Mouse (Mus musculus): ENCODE results near the gene Ctcf. TPM values are rescaled to one million over a fixed set of nuclear protein-coding genes. Genes with fewer than 3 reads are reported as not detected.

Gene Ctcf
- polyA plus RNA-seq, 1 experiment from 2014 or later = 102 TPM

- Histone ChIP-seq H3K4me3 (no peak overlapping the region), H3K36me3 (peaks cover 21% of the 10 kb centered on the region), H3K4me1 (replicated peaks) (peaks cover 9% of the 10 kb centered on the region), H3K9me3 (peaks cover 5% of the 10 kb centered on the region; the same call in 1 of the 2 replicates), H3K27ac (no peak overlapping the region), H3K27me3 (ENCODE audit: insufficient read depth, poor library complexity, severe bottlenecking) (no peaks in the 10 kb centered on the region)
- WGBS = 66% methylated on average over 14 of the region's 14 CpGs
- DNase-seq (ENCODE audit: low spot score) = no peak
Measured at GRCm38 (mm10) chr8:105688242-105688752, 51.9 kb downstream of the Ctcf start.

- Histone ChIP-seq H3K27me3 (ENCODE audit: insufficient read depth, poor library complexity, severe bottlenecking) (peaks cover 5% of the 10 kb centered on the region), H3K4me1 (replicated peaks) (peaks cover 17% of the 10 kb centered on the region), H3K36me3 (peaks cover 10% of the 10 kb centered on the region), H3K27ac (no peak overlapping the region), H3K9me3 (peaks cover 5% of the 10 kb centered on the region; the same call in 1 of the 2 replicates), H3K4me3 (no peak overlapping the region)
- DNase-seq (ENCODE audit: low spot score) = no peak
- WGBS = 59% methylated on average over 35 of the region's 35 CpGs
Measured at GRCm38 (mm10) chr8:105689256-105689982, 53.1 kb downstream of the Ctcf start.

GRCm38 (mm10) chr8:105689983-105690360 lies 53.6 kb downstream of the Ctcf start:
- Histone ChIP-seq H3K27me3 (ENCODE audit: insufficient read depth, poor library complexity, severe bottlenecking) (peaks cover 11% of the 10 kb centered on the region), H3K27ac (no peak overlapping the region), H3K4me3 (no peak overlapping the region), H3K4me1 (replicated peaks) (peaks cover 23% of the 10 kb centered on the region), H3K36me3 (peaks cover 7% of the 10 kb centered on the region; the same call in 1 of the 2 replicates), H3K9me3 (peaks cover 5% of the 10 kb centered on the region; the same call in 1 of the 2 replicates)
- 91% methylated on average over 9 of the region's 9 CpGs for WGBS
- no peak for DNase-seq (ENCODE audit: low spot score)

- no peak for DNase-seq (ENCODE audit: low spot score)
- 82% methylated on average over 14 of the region's 14 CpGs for WGBS
Measured at GRCm38 (mm10) chr8:105690978-105691377, 54.6 kb downstream of the Ctcf start.

GRCm38 (mm10) chr8:105692449-105693182 lies 56.2 kb downstream of the Ctcf start:
- DNase-seq (ENCODE audit: low spot score) = no peak
- Histone ChIP-seq H3K4me3 (no peak overlapping the region), H3K9me3 (peaks cover 5% of the 10 kb centered on the region; the same call in 1 of the 2 replicates), H3K36me3 (peaks cover 27% of the 10 kb centered on the region), H3K4me1 (replicated peaks) (peaks cover 17% of the 10 kb centered on the region), H3K27me3 (ENCODE audit: insufficient read depth, poor library complexity, severe bottlenecking) (peaks cover 17% of the 10 kb centered on the region), H3K27ac (no peak overlapping the region)
- WGBS = 93% methylated on average over 11 of the region's 11 CpGs

More at GRCm38 (mm10) chr8:105690978-105691377, 54.6 kb downstream of the Ctcf start:
- Histone ChIP-seq H3K27me3 (ENCODE audit: insufficient read depth, poor library complexity, severe bottlenecking) (peaks cover 17% of the 10 kb centered on the region), H3K9me3 (peaks cover 5% of the 10 kb centered on the region; the same call in 1 of the 2 replicates), H3K4me1 (replicated peaks) (peaks cover 21% of the 10 kb centered on the region), H3K36me3 (peaks cover 11% of the 10 kb centered on the region; the same call in 1 of the 2 replicates), H3K4me3 (no peak overlapping the region), H3K27ac (no peak overlapping the region)

GRCm38 (mm10) chr8:105693648-105694047 lies 57.3 kb downstream of the Ctcf start:
- peak; percentile 71 for DNase-seq (ENCODE audit: low spot score)
- 3% methylated on average over 30 of the region's 30 CpGs for WGBS
- Histone ChIP-seq H3K27me3 (ENCODE audit: insufficient read depth, poor library complexity, severe bottlenecking) (peaks cover 17% of the 10 kb centered on the region), H3K27ac (peak overlapping the region; percentile 80), H3K4me3 (peak overlapping the region; percentile 62), H3K36me3 (peaks cover 37% of the 10 kb centered on the region), H3K9me3 (peaks cover 5% of the 10 kb centered on the region; the same call in 1 of the 2 replicates), H3K4me1 (replicated peaks) (peaks cover 17% of the 10 kb centered on the region)

- WGBS = 7% methylated on average over 40 of the region's 40 CpGs
- H3K4me1 ChIP-seq (replicated peaks) = peaks cover 17% of the 10 kb centered on the region
- H3K4me3 ChIP-seq = peak overlapping the region; percentile 62
- H3K9me3 ChIP-seq = peaks cover 5% of the 10 kb centered on the region; the same call in 1 of the 2 replicates
- peaks cover 42% of the 10 kb centered on the region for H3K36me3 ChIP-seq
- H3K27ac ChIP-seq = peak overlapping the region; percentile 80
- peak; percentile 33 for DNase-seq (ENCODE audit: low spot score)
- peaks cover 17% of the 10 kb centered on the region for H3K27me3 ChIP-seq (ENCODE audit: insufficient read depth, poor library complexity, severe bottlenecking)
Measured at GRCm38 (mm10) chr8:105694051-105694799, 57.9 kb downstream of the Ctcf start.

- Histone ChIP-seq H3K27ac (peak overlapping the region; percentile 80; the same call in 1 of the 2 replicates), H3K36me3 (peaks cover 46% of the 10 kb centered on the region), H3K27me3 (ENCODE audit: insufficient read depth, poor library complexity, severe bottlenecking) (peaks cover 17% of the 10 kb centered on the region), H3K4me1 (replicated peaks) (peaks cover 27% of the 10 kb centered on the region), H3K4me3 (peak overlapping the region; percentile 62), H3K9me3 (peaks cover 5% of the 10 kb centered on the region; the same call in 1 of the 2 replicates)
- DNase-seq (ENCODE audit: low spot score) = no peak
- 82% methylated on average over 30 of the region's 30 CpGs for WGBS
Measured at GRCm38 (mm10) chr8:105695080-105695780, 58.9 kb downstream of the Ctcf start.

GRCm38 (mm10) chr8:105697196-105697780 lies 60.9 kb downstream of the Ctcf start:
- Histone ChIP-seq H3K4me3 (no peak overlapping the region), H3K36me3 (peaks cover 46% of the 10 kb centered on the region), H3K27ac (no peak overlapping the region), H3K27me3 (ENCODE audit: insufficient read depth, poor library complexity, severe bottlenecking) (peaks cover 17% of the 10 kb centered on the region), H3K4me1 (replicated peaks) (peaks cover 40% of the 10 kb centered on the region), H3K9me3 (peaks cover 5% of the 10 kb centered on the region; the same call in 1 of the 2 replicates)
- no peak for DNase-seq (ENCODE audit: low spot score)
- WGBS = 93% methylated on average over 17 of the region's 17 CpGs

GRCm38 (mm10) chr8:105698734-105699133 lies 62.4 kb downstream of the Ctcf start:
- Histone ChIP-seq H3K36me3 (peaks cover 53% of the 10 kb centered on the region), H3K4me3 (no peak overlapping the region), H3K27me3 (ENCODE audit: insufficient read depth, poor library complexity, severe bottlenecking) (peaks cover 17% of the 10 kb centered on the region), H3K4me1 (replicated peaks) (peaks cover 43% of the 10 kb centered on the region), H3K9me3 (no peaks in the 10 kb centered on the region), H3K27ac (no peak overlapping the region)
- DNase-seq (ENCODE audit: low spot score) = no peak
- WGBS = 92% methylated on average over 5 of the region's 5 CpGs

- Histone ChIP-seq H3K4me1 (replicated peaks) (peaks cover 33% of the 10 kb centered on the region), H3K36me3 (peaks cover 62% of the 10 kb centered on the region), H3K27ac (no peak overlapping the region), H3K4me3 (peak overlapping the region; percentile 68), H3K27me3 (ENCODE audit: insufficient read depth, poor library complexity, severe bottlenecking) (peaks cover 9% of the 10 kb centered on the region), H3K9me3 (no peaks in the 10 kb centered on the region)
- 90% methylated on average over 11 of the region's 11 CpGs for WGBS
- no peak for DNase-seq (ENCODE audit: low spot score)
Measured at GRCm38 (mm10) chr8:105699488-105700215, 63.3 kb downstream of the Ctcf start.

Measured in hindbrain, embryonic 10.5 days (tissue).